Mouse (Mus musculus) limb, embryonic 14.5 days (tissue): ENCODE data around the gene Lnx2. TPM values are rescaled to one million over a fixed set of nuclear protein-coding genes. Genes with fewer than 3 reads are reported as not detected.

Experiments used
- ATAC-seq: fragments of 200-750 bp; cut with Nextera tagmentation; 2 replicates; pipeline ENCODE4 v1.8.0; 2017; ENCODE audit warnings: low read depth, moderate number of reproducible peaks, moderate TSS enrichment; ENCODE audit not compliant: low FRiP score
- DNase-seq: peaks from one replicate; pipeline ENCODE4 v3.0.0-alpha.2; 2015; ENCODE audit warnings: low spot score
- H3K27ac ChIP-seq: fragments of 300-500 bp; sonication (generic); replicated peaks from 2 replicates; pipeline ENCODE4 v1.5.1; 2014; ENCODE audit warnings: low read depth, mild to moderate bottlenecking, low read length, moderate library complexity, mixed read lengths
- H3K27me3 ChIP-seq: fragments of 300-500 bp; sonication (generic); 2 replicates; pipeline ENCODE4 v1.6.1; 2014; ENCODE audit warnings: low read length, mixed read lengths; ENCODE audit not compliant: control insufficient read depth, insufficient read depth
- H3K36me3 ChIP-seq: fragments of 300-500 bp; sonication (generic); 2 replicates; pipeline ENCODE4 v1.6.1; 2014; ENCODE audit warnings: mild to moderate bottlenecking, low read length, moderate library complexity, mixed read lengths; ENCODE audit not compliant: control insufficient read depth, insufficient read depth
- H3K4me1 ChIP-seq: fragments of 300-500 bp; sonication (generic); 2 replicates; pipeline ENCODE4 v1.6.1; 2014; ENCODE audit warnings: antibody characterized with exemption, low read length, mixed read lengths; ENCODE audit not compliant: control insufficient read depth, insufficient read depth
- H3K4me2 ChIP-seq: fragments of 300-500 bp; sonication (generic); replicated peaks from 2 replicates; pipeline ENCODE4 v1.6.1; 2014; ENCODE audit warnings: low read depth, mild to moderate bottlenecking, low read length, moderate library complexity; ENCODE audit not compliant: severe bottlenecking
- H3K4me3 ChIP-seq: fragments of 300-500 bp; sonication (generic); replicated peaks from 2 replicates; pipeline ENCODE4 v1.5.1; 2014; ENCODE audit warnings: low read length
- H3K9ac ChIP-seq: fragments of 300-500 bp; sonication (generic); 2 replicates; pipeline ENCODE4 v1.6.1; 2014; ENCODE audit warnings: mild to moderate bottlenecking, low read depth, low read length, moderate library complexity; ENCODE audit not compliant: severe bottlenecking
- H3K9me3 ChIP-seq: fragments of 300-500 bp; sonication (generic); 2 replicates; pipeline ENCODE4 v1.6.1; 2016; ENCODE audit warnings: low read length; ENCODE audit not compliant: control insufficient read depth
- POLR2A ChIP-seq: fragments of 200-500 bp; IDR thresholded peaks from 2 replicates; pipeline ENCODE4 v1.8.0; 2012; ENCODE audit warnings: inconsistent platforms, mild to moderate bottlenecking, moderate library complexity, borderline replicate concordance; ENCODE audit not compliant: insufficient read depth, insufficient read length; ENCODE audit errors: extremely low read depth
- WGBS: fragments of 180-500 bp; shearing (Covaris S2); extraction: QIAGEN DNeasy Blood & Tissue Kit; methylation state at CpG from one replicate; pipeline ENCODE4 v1.1.7; 2014; 5-methylcytosine and 5-hydroxymethylcytosine counted together
- polyA plus RNA-seq, 2 experiments: library from polyadenylated mRNA; depleted of rRNA in 1 of 2; stranded (reverse) in 1 of 2; unstranded in 1 of 2; fragments of >200 nt; fragmentation: Nextera tagmentation in 1 of 2; extraction: Ambion mirVana in 1 of 2; gene quantifications; 2 replicates each; pipeline versions ENCODE4 v1.2.1 to v1.2.3; 2012 to 2014

Gene Lnx2
- polyA plus RNA-seq, 2 experiments, result 13.7 TPM

GRCm38 (mm10) chr5:147055572-147056245, 20.7 kb downstream of the Lnx2 start:
- WGBS, result 80% methylated on average over 6 of the region's 6 CpGs
- Histone ChIP-seq H3K9ac (no peak overlapping the region), H3K4me1 (no peaks in the 10 kb centered on the region), H3K9me3 (no peaks in the 10 kb centered on the region), H3K27ac (no peak overlapping the region), H3K4me2 (no peak overlapping the region), H3K4me3 (no peak overlapping the region), H3K36me3 (no peaks in the 10 kb centered on the region), H3K27me3 (no peaks in the 10 kb centered on the region)
- ATAC-seq (no peak), DNase-seq (no peak)
- TF ChIP-seq POLR2A, result no peak

DNA sequence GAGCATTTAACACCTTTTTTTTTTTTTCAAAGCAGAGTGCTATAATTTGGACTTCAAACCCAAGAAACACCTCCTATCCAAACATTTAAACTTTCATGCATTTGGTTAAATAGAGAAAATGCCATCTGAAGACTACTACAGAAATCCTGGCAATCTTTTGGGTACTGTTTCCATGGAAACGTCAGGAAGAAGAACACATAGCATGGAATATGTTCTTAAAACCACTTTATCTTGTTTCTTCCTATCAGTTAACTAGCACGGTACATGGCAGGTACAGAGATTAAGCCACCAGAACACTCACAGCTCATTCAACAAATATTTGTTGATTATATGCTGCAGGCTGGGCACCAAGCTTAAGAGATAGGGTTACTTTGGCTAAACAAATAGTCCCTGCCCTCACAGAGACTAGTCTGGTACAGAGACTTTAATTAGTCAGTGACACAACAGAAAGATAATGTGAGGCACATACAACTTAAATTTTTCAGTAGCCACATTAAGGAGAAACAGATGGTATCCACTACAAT, 21.6 kb downstream of the Lnx2 start:
- no peak for TF ChIP-seq POLR2A
- Histone ChIP-seq H3K27ac (no peak overlapping the region), H3K9ac (no peak overlapping the region), H3K4me3 (no peak overlapping the region), H3K27me3 (no peaks in the 10 kb centered on the region), H3K36me3 (no peaks in the 10 kb centered on the region), H3K9me3 (no peaks in the 10 kb centered on the region), H3K4me1 (no peaks in the 10 kb centered on the region), H3K4me2 (no peak overlapping the region)
- WGBS, result 83% methylated on average over 2 of the region's 2 CpGs
- ATAC-seq, result no peak
- DNase-seq, result no peak

DNA sequence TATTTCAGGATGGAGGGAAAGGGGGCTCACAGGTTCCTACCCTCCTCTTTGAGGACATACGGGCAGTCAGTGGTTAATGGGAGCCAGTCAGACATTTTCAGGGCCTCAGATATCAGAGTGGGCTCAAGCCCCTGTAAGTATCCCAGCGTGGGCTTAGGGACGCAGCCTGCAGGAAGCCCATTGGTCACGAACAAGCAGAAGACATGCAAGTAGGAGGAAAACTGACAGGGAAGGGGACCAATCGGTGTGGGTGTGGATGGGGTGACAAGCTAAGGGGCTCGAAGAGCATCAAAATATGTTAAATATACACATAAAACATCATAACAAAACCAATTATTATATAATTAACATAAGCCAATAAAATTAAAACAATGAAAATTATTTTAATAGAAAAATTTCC, 22.1 kb downstream of the Lnx2 start:
- Histone ChIP-seq H3K27ac (no peak overlapping the region), H3K4me1 (no peaks in the 10 kb centered on the region), H3K4me2 (no peak overlapping the region), H3K27me3 (no peaks in the 10 kb centered on the region), H3K9me3 (no peaks in the 10 kb centered on the region), H3K36me3 (no peaks in the 10 kb centered on the region), H3K9ac (no peak overlapping the region), H3K4me3 (no peak overlapping the region)
- ATAC-seq (no peak), DNase-seq (no peak)
- WGBS, result 89% methylated on average over 6 of the region's 6 CpGs
- no peak for TF ChIP-seq POLR2A

DNA sequence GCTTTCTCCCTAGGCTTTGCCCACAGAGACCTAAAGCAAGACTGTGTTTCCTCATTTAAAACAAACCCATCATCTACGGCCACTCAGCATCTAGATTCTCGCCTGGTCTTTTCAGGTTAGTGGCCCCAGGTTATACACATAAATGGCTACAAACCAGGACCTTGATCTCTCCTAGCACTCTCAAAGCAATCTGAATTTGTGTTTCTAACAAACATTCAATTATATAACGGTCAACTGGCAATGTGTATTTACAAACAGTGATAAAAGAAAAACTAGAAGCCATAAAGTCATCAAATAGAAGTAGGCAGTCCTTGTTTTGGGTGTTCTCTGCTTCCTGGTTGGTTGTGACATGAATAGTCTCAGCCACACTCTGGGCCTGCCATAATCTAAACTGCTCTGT, 22.9 kb downstream of the Lnx2 start:
- Histone ChIP-seq H3K4me1 (no peaks in the 10 kb centered on the region), H3K27me3 (no peaks in the 10 kb centered on the region), H3K4me2 (no peak overlapping the region), H3K9ac (no peak overlapping the region), H3K4me3 (no peak overlapping the region), H3K9me3 (no peaks in the 10 kb centered on the region), H3K36me3 (no peaks in the 10 kb centered on the region), H3K27ac (no peak overlapping the region)
- TF ChIP-seq POLR2A, result no peak
- ATAC-seq, result no peak
- 74% methylated on average over 3 of the region's 3 CpGs for WGBS
- DNase-seq, result no peak

GRCm38 (mm10) chr5:147053071-147053470, 23.3 kb downstream of the Lnx2 start:
- H3K9ac ChIP-seq, result no peak overlapping the region
- no peaks in the 10 kb centered on the region for H3K9me3 ChIP-seq
- WGBS, result 88% methylated on average over 6 of the region's 6 CpGs
- no peaks in the 10 kb centered on the region for H3K36me3 ChIP-seq
- no peak for TF ChIP-seq POLR2A
- no peak overlapping the region for H3K4me2 ChIP-seq
- H3K4me1 ChIP-seq, result no peaks in the 10 kb centered on the region
- no peak overlapping the region for H3K27ac ChIP-seq
- no peaks in the 10 kb centered on the region for H3K27me3 ChIP-seq
- H3K4me3 ChIP-seq, result no peak overlapping the region
- no peak for DNase-seq
- no peak for ATAC-seq

DNA sequence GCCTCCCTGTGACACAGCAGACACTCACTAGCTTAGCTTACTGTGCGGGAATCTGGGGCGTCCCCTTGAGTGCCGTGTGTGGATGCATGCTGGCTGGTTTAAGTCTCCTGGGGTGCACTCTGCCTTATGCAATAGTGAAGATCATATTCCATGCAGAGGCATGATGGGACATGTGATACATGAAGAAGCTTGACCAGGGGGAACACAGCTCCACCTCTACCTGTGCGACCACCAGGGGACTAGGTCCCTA, 24.2 kb downstream of the Lnx2 start:
- WGBS, result 56% methylated on average over 4 of the region's 4 CpGs
- no peaks in the 10 kb centered on the region for H3K9me3 ChIP-seq
- H3K27me3 ChIP-seq, result no peaks in the 10 kb centered on the region
- no peak overlapping the region for H3K9ac ChIP-seq
- no peak overlapping the region for H3K4me2 ChIP-seq
- H3K4me3 ChIP-seq, result no peak overlapping the region
- TF ChIP-seq POLR2A, result no peak
- DNase-seq (no peak), ATAC-seq (no peak)
- H3K36me3 ChIP-seq, result no peaks in the 10 kb centered on the region
- H3K27ac ChIP-seq, result no peak overlapping the region
- H3K4me1 ChIP-seq, result no peaks in the 10 kb centered on the region
